Mouse (Mus musculus): ENCODE results near the gene Urgcp.

DNA sequence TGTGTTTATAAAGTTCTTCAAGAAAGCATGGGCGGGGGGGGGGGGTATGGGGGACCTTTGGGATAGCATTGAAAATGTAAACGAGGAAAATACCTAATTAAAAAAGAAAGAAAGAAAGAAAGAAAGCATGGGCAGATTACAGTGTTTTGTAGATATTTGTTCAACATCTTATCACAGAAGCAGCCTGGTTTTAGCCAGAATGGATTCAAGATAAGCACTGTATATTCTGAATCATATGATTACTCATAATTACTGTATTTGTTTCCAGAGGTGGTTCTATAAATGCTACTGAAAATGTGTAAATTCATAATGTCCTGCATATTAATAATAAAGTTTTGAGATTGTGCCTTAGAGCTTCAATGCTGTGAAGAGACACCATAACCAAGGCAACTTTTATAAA is 60.9 kb downstream of the Urgcp start:
- TF ChIP-seq CTCF (IDR thresholded peaks at IDR 0.05; ENCODE audit: low read depth) (no peak), EP300 (IDR thresholded peaks at IDR 0.05; ENCODE audit: low read depth) (peak; percentile 25; the same call in 1 of the 2 replicates)
